In genomic region chr2:93178313-93178677, GRCm38 (mm10) we compare ENCODE assay signal across 18 mouse cellular contexts. TPM values are rescaled to one million over a fixed set of nuclear protein-coding genes. Genes with fewer than 3 reads are reported as not detected.
A peak's percentile ranks its signal among the peaks of the same experiment; 100 is the strongest.
DNase-seq lines count a peak whose midpoint lies in the region; ATAC-seq and TF ChIP-seq lines count a peak whose summit lies in the region.
"Had no signal": no experiment of that assay in that cellular context is flagged by ENCODE, and none has a peak within 500 bp of the region (broad histone marks: within the 10 kb centered on the region; RNA-seq: fewer than 3 reads in every experiment).

No protein-coding gene starts in this region.

- no peak overlapping the region for H3K4me3 ChIP-seq in forebrain, embryonic 12.5 days (replicated peaks)
- no peak overlapping the region for H3K4me3 ChIP-seq in forebrain, embryonic 16.5 days (replicated peaks; ENCODE audit: low read length)
- H3K4me3 ChIP-seq in thymus, adult 2 months (ENCODE audit: control insufficient read depth, insufficient read depth, low read length): no peak overlapping the region
- H3K4me3 ChIP-seq: left cerebral cortex, adult 2 months; liver, embryonic 13.5 days; lung, embryonic 15.5 days had no signal

- TF ChIP-seq CTCF in thymus, adult 2 months (IDR thresholded peaks at IDR 0.05; ENCODE audit: borderline replicate concordance, control insufficient read depth, extremely low read depth, insufficient read depth, low read length, poor library complexity): no peak

- no peaks in the 10 kb centered on the region for H3K9me3 ChIP-seq in forebrain, embryonic 12.5 days
- no peaks in the 10 kb centered on the region for H3K9me3 ChIP-seq in forebrain, embryonic 16.5 days (ENCODE audit: control insufficient read depth, low read length)
- H3K9me3 ChIP-seq: liver, embryonic 13.5 days; lung, embryonic 15.5 days had no signal

- no peak for ATAC-seq in forebrain, embryonic 12.5 days (ENCODE audit: low FRiP score)
- ATAC-seq in forebrain, embryonic 16.5 days: no peak
- ATAC-seq: intestine, postnatal 0 days had no signal

- WGBS in forebrain, embryonic 12.5 days: 92% methylated on average over 4 of the region's 4 CpGs
- WGBS in forebrain, embryonic 16.5 days: 78% methylated on average over 4 of the region's 4 CpGs
- 67% methylated on average over 4 of the region's 4 CpGs for WGBS in thymus, adult 2 months

- no peak for TF ChIP-seq POLR2A in thymus, adult 2 months (IDR thresholded peaks at IDR 0.05; ENCODE audit: control insufficient read depth, extremely low read depth, insufficient read depth, low read length, poor library complexity)

- peaks cover 73% of the 10 kb centered on the region for H3K4me1 ChIP-seq in forebrain, embryonic 12.5 days
- peaks cover 43% of the 10 kb centered on the region for H3K4me1 ChIP-seq in forebrain, embryonic 16.5 days (replicated peaks; ENCODE audit: control insufficient read depth, insufficient read depth, low read length)
- peaks cover 54% of the 10 kb centered on the region for H3K4me1 ChIP-seq in thymus, adult 2 months (replicated peaks; ENCODE audit: control insufficient read depth, insufficient read depth, low read length)

- H3K27ac ChIP-seq in forebrain, embryonic 12.5 days: peak overlapping the region; percentile 91
- H3K27ac ChIP-seq in forebrain, embryonic 16.5 days (ENCODE audit: low read length): no peak overlapping the region
- no peak overlapping the region for H3K27ac ChIP-seq in thymus, adult 2 months (ENCODE audit: control insufficient read depth, insufficient read depth, low read length)
- H3K27ac ChIP-seq: left cerebral cortex, adult 2 months; liver, embryonic 13.5 days; lung, embryonic 15.5 days had no signal

- H3K27me3 ChIP-seq in forebrain, embryonic 12.5 days: peaks cover 59% of the 10 kb centered on the region
- H3K27me3 ChIP-seq in forebrain, embryonic 16.5 days (replicated peaks; ENCODE audit: control insufficient read depth, insufficient read depth, low read length): no peaks in the 10 kb centered on the region
- no peaks in the 10 kb centered on the region for H3K27me3 ChIP-seq in thymus, adult 2 months (ENCODE audit: control insufficient read depth, insufficient read depth, low read length)

- H3K36me3 ChIP-seq in forebrain, embryonic 12.5 days (replicated peaks): no peaks in the 10 kb centered on the region
- H3K36me3 ChIP-seq in forebrain, embryonic 16.5 days (ENCODE audit: control insufficient read depth, insufficient read depth): no peaks in the 10 kb centered on the region
- H3K36me3 ChIP-seq in thymus, adult 2 months (ENCODE audit: control insufficient read depth, insufficient read depth, low read length): no peaks in the 10 kb centered on the region
- H3K36me3 ChIP-seq: liver, embryonic 13.5 days; lung, embryonic 15.5 days had no signal

- no peak overlapping the region for H3K9ac ChIP-seq in forebrain, embryonic 12.5 days
- H3K9ac ChIP-seq in forebrain, embryonic 16.5 days (replicated peaks; ENCODE audit: low read depth, low read length): no peak overlapping the region
- H3K9ac ChIP-seq: liver, embryonic 13.5 days; lung, embryonic 15.5 days had no signal

- no peak overlapping the region for H3K4me2 ChIP-seq in forebrain, embryonic 12.5 days
- no peak overlapping the region for H3K4me2 ChIP-seq in forebrain, embryonic 16.5 days (ENCODE audit: low read length)
- H3K4me2 ChIP-seq: liver, embryonic 13.5 days; lung, embryonic 15.5 days had no signal

- DNase-seq in thymus, postnatal 4 days: peak; percentile 36
- DNase-seq in thymus, adult 2 months: no peak
- peak; percentile 14 for DNase-seq in neural tube, embryonic 10.5 days (ENCODE audit: extremely low spot score, low spot score)
- DNase-seq in left cerebral cortex, adult 8-10 months (ENCODE audit: low spot score in 2 of 2): no peak
- DNase-seq in lung, postnatal 14 days: no peak
- no peak for DNase-seq in cerebellum, adult 9-11 months
- DNase-seq: adrenal gland, adult 2 months; cerebellum, postnatal 36 days; gastrocnemius, postnatal 36 days; heart, postnatal 4 days; kidney, postnatal 10 days; liver, embryonic 13.5 days; right cerebral cortex, adult 18-20 months had no signal

RNA-seq across cellular contexts. Expression of gene Trp53i11, which starts 9.1 kb away (rescaled TPM):
- 106 and 137 TPM in 2 replicates for polyA plus RNA-seq in forebrain, embryonic 12.5 days (2016; fragmentation: Nextera tagmentation; extraction: Ambion mirVana)
- 107 and 110 TPM in 2 replicates for polyA plus RNA-seq in forebrain, embryonic 16.5 days (2015; fragmentation: Nextera tagmentation; extraction: Ambion mirVana)
- polyA plus RNA-seq in thymus, adult 2 months (2012; rRNA removed): 444 and 462 TPM in 2 replicates
- total RNA-seq in left cerebral cortex, adult 8-10 months (2022): 10 to 100 TPM; 78.5 to 91.8 (median 86.0) TPM

Comparison
In these comparisons a context has a peak if more than half of its experiments do, and no peak if none do; other contexts are left out.
1. DNase-seq: peak in thymus, postnatal 4 days (single experiment) and neural tube, embryonic 10.5 days (single experiment); none in thymus, adult 2 months (single experiment), left cerebral cortex, adult 8-10 months (0 of 2), lung, postnatal 14 days (single experiment) and cerebellum, adult 9-11 months (single experiment).